Mouse (Mus musculus): ENCODE data around the gene B4galt5. TPM values are rescaled to one million over a fixed set of nuclear protein-coding genes. Genes with fewer than 3 reads are reported as not detected.
"Not testable (repeated sequence)": the region's sequence is repeated elsewhere in the genome, so short reads cannot be mapped to it uniquely, and the experiment has no call there.

B4galt5 gene
- 10.1 and 16.0 TPM in 2 replicates for polyA plus RNA-seq (2014; fragmentation: Nextera tagmentation; extraction: Ambion mirVana)

DNA sequence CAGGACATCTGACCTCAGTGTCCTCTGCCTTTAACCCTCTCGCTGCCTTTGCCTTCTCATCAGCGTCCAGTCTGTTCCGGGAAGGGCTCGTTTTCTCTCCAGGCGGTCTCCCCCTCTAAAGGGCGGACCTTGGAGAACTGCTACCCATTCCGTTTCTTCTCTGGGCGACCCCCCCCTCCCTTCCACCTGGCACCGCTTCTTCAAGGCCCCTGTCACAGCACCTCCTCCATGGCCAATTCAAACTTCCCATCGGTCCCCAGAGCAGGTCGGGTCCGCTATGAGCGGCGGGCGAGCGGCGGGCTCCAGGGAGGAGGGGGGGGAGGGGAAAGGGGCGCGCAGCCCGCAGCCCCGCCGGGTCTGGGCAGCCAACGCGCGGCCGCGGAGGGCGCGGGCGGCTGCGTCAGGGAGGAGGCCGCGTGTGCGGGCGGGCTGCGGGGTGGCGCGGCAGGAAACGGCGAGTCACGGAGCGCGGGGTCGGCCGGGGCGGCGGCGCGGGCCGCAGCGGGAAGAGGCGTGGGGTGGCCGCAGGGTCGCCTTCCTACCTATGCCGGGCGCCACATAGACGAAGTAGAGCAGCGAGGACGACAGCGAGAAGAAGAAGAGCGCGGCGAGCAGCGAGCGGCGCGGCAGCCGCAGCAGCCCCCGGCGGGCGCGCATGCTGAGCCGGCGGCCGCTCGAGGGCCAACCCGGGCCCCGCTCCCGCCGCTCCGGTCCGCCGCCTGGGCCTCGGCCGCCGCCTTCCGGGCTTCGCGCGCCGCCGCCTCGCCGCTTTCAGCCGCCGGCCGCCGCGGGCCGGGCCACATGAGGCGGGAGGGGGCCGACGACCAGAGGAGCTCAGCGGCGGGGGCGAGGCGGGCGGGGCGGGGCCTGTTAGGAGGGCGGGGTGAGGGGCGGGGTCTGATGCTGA lies at the start of gene B4galt5:
Gene B4galt5, minus strand, starts transcription at position 808 of the 907 bp plus-strand sequence.
- H3K4me2 ChIP-seq (replicated peaks; ENCODE audit: low read depth, low read length), result peak within 1 kb of the TSS; percentile 95
- no peaks in the 10 kb centered on the region for H3K27me3 ChIP-seq (ENCODE audit: control insufficient read depth, insufficient read depth, low read length)
- H3K9ac ChIP-seq (replicated peaks; ENCODE audit: low read depth, low read length), result peak within 1 kb of the TSS; percentile 78
- ATAC-seq (ENCODE audit: insufficient number of reproducible peaks, insufficient read depth, low FRiP score, low read depth), result peak; percentile 15; the same call in 1 of the 2 replicates
- H3K36me3 ChIP-seq (ENCODE audit: control insufficient read depth, insufficient read depth, low read length), result no peaks in the 10 kb centered on the region
- under 1% methylated on average over 61 of the region's 111 CpGs for WGBS
- H3K27ac ChIP-seq (ENCODE audit: low read length), result peak within 1 kb of the TSS; percentile 55
- peak within 1 kb of the TSS; percentile 76 for H3K4me3 ChIP-seq (ENCODE audit: low read depth, low read length)
- no peaks in the 10 kb centered on the region for H3K9me3 ChIP-seq (ENCODE audit: control insufficient read depth, low read depth, low read length)
- H3K4me1 ChIP-seq (ENCODE audit: control insufficient read depth, insufficient read depth, low read length), result peaks cover 13% of the 10 kb centered on the region; the same call in 1 of the 2 replicates

DNA sequence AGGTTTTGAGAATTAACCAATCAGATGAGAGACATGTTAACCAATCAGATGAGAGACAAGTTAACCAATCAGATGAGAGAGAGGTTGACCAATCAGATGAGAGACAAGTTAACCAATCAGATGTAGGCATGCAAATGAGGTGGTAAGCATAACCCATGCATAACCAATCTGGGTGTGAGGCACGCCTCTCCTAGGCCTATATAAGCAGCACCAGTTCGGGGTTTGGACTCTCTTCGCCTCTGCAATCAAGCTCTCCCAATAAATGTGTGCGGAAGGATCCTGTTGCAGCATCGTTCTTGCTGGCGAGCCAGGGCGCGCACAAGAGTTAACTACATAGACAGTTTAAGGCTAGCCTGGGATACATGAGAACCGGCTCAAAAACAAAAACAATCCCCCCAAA lies 47.4 kb upstream of the B4galt5 start:
- not testable (repeated sequence) for H3K36me3 ChIP-seq (ENCODE audit: control insufficient read depth, insufficient read depth, low read length); H3K27ac ChIP-seq (ENCODE audit: low read length); H3K4me3 ChIP-seq (ENCODE audit: low read depth, low read length); ATAC-seq (ENCODE audit: insufficient number of reproducible peaks, insufficient read depth, low FRiP score, low read depth); H3K9ac ChIP-seq (replicated peaks; ENCODE audit: low read depth, low read length); H3K4me2 ChIP-seq (replicated peaks; ENCODE audit: low read depth, low read length); H3K27me3 ChIP-seq (ENCODE audit: control insufficient read depth, insufficient read depth, low read length); H3K4me1 ChIP-seq (ENCODE audit: control insufficient read depth, insufficient read depth, low read length); H3K9me3 ChIP-seq (ENCODE audit: control insufficient read depth, low read depth, low read length)
- 94% methylated on average over 9 of the region's 9 CpGs for WGBS

- Histone ChIP-seq H3K9ac (replicated peaks; ENCODE audit: low read depth, low read length) (no peak overlapping the region), H3K27me3 (ENCODE audit: control insufficient read depth, insufficient read depth, low read length) (no peaks in the 10 kb centered on the region), H3K36me3 (ENCODE audit: control insufficient read depth, insufficient read depth, low read length) (no peaks in the 10 kb centered on the region), H3K9me3 (ENCODE audit: control insufficient read depth, low read depth, low read length) (no peaks in the 10 kb centered on the region; the same call in 1 of the 2 replicates), H3K4me1 (ENCODE audit: control insufficient read depth, insufficient read depth, low read length) (no peaks in the 10 kb centered on the region), H3K4me2 (replicated peaks; ENCODE audit: low read depth, low read length) (no peak overlapping the region), H3K4me3 (ENCODE audit: low read depth, low read length) (no peak overlapping the region), H3K27ac (ENCODE audit: low read length) (no peak overlapping the region)
- WGBS, result 73% methylated on average over 7 of the region's 7 CpGs
- ATAC-seq (ENCODE audit: insufficient number of reproducible peaks, insufficient read depth, low FRiP score, low read depth), result no peak
These were observed 45.4 kb upstream of the B4galt5 start for GRCm38 (mm10) chr2:167394426-167394825.

DNA sequence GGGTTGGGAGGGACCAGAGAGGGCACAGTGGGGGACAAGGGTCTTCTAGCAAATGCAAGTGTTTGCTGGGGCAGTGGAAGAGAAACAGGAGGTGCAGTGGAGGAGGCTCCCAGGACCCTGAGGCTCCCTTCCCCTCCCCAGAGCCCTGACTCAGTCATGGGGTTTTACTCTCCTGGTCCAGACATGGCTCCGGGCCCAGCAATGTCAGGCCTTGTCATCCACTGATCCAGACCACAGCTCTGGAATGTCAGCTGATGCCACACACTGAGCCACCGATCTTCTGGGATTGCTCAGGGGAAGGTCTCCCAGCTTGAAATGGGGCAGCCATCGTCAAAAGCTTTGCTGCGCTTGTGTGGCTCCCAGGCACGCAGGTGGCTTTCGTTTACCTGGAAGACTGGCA lies 38.0 kb upstream of the B4galt5 start:
- Histone ChIP-seq H3K4me1 (ENCODE audit: control insufficient read depth, insufficient read depth, low read length) (no peaks in the 10 kb centered on the region), H3K4me3 (ENCODE audit: low read depth, low read length) (no peak overlapping the region), H3K27ac (ENCODE audit: low read length) (no peak overlapping the region), H3K4me2 (replicated peaks; ENCODE audit: low read depth, low read length) (no peak overlapping the region), H3K27me3 (ENCODE audit: control insufficient read depth, insufficient read depth, low read length) (no peaks in the 10 kb centered on the region), H3K9ac (replicated peaks; ENCODE audit: low read depth, low read length) (no peak overlapping the region), H3K9me3 (ENCODE audit: control insufficient read depth, low read depth, low read length) (no peaks in the 10 kb centered on the region; the same call in 1 of the 2 replicates), H3K36me3 (ENCODE audit: control insufficient read depth, insufficient read depth, low read length) (no peaks in the 10 kb centered on the region)
- ATAC-seq (ENCODE audit: insufficient number of reproducible peaks, insufficient read depth, low FRiP score, low read depth), result no peak
- WGBS, result 80% methylated on average over 6 of the region's 6 CpGs

GRCm38 (mm10) chr2:167386456-167386855 lies 37.5 kb upstream of the B4galt5 start:
- Histone ChIP-seq H3K27ac (ENCODE audit: low read length) (no peak overlapping the region), H3K4me1 (ENCODE audit: control insufficient read depth, insufficient read depth, low read length) (no peaks in the 10 kb centered on the region), H3K27me3 (ENCODE audit: control insufficient read depth, insufficient read depth, low read length) (no peaks in the 10 kb centered on the region), H3K36me3 (ENCODE audit: control insufficient read depth, insufficient read depth, low read length) (no peaks in the 10 kb centered on the region), H3K4me3 (ENCODE audit: low read depth, low read length) (no peak overlapping the region), H3K9me3 (ENCODE audit: control insufficient read depth, low read depth, low read length) (no peaks in the 10 kb centered on the region; the same call in 1 of the 2 replicates), H3K4me2 (replicated peaks; ENCODE audit: low read depth, low read length) (no peak overlapping the region), H3K9ac (replicated peaks; ENCODE audit: low read depth, low read length) (no peak overlapping the region)
- ATAC-seq (ENCODE audit: insufficient number of reproducible peaks, insufficient read depth, low FRiP score, low read depth), result no peak
- WGBS, result 86% methylated on average over 4 of the region's 4 CpGs

DNA sequence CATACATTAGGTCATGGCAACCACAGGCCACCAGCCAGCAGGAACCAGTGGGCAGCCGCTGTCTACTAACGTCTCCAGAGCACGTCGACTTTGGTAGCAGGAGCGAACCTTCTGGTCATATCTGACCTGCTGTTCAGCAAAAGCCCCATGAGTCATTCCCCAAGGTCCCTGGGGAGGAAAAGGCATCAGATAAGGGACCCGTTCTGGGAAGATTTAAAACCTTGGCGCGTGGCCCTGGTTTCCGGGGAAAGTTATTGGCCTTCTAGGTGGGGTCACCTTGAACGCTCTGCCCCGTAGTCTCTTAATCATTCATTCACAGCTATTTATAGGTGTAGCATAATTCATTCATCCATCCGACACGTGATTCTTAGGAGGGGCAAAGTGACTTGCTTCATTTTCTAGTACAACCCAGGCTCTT lies 34.7 kb upstream of the B4galt5 start:
- Histone ChIP-seq H3K4me3 (ENCODE audit: low read depth, low read length) (no peak overlapping the region), H3K9ac (replicated peaks; ENCODE audit: low read depth, low read length) (no peak overlapping the region), H3K27me3 (ENCODE audit: control insufficient read depth, insufficient read depth, low read length) (no peaks in the 10 kb centered on the region), H3K4me1 (ENCODE audit: control insufficient read depth, insufficient read depth, low read length) (peaks cover 4% of the 10 kb centered on the region; the same call in 1 of the 2 replicates), H3K4me2 (replicated peaks; ENCODE audit: low read depth, low read length) (no peak overlapping the region), H3K9me3 (ENCODE audit: control insufficient read depth, low read depth, low read length) (no peaks in the 10 kb centered on the region), H3K27ac (ENCODE audit: low read length) (no peak overlapping the region), H3K36me3 (ENCODE audit: control insufficient read depth, insufficient read depth, low read length) (no peaks in the 10 kb centered on the region)
- 62% methylated on average over 13 of the region's 13 CpGs for WGBS
- peak; percentile 28; the same call in 1 of the 2 replicates for ATAC-seq (ENCODE audit: insufficient number of reproducible peaks, insufficient read depth, low FRiP score, low read depth)

GRCm38 (mm10) chr2:167382389-167382788 lies 33.4 kb upstream of the B4galt5 start:
- no peak for ATAC-seq (ENCODE audit: insufficient number of reproducible peaks, insufficient read depth, low FRiP score, low read depth)
- H3K9me3 ChIP-seq (ENCODE audit: control insufficient read depth, low read depth, low read length), result no peaks in the 10 kb centered on the region
- 90% methylated on average over 7 of the region's 7 CpGs for WGBS
- no peaks in the 10 kb centered on the region for H3K27me3 ChIP-seq (ENCODE audit: control insufficient read depth, insufficient read depth, low read length)
- no peak overlapping the region for H3K9ac ChIP-seq (replicated peaks; ENCODE audit: low read depth, low read length)
- H3K27ac ChIP-seq (ENCODE audit: low read length), result no peak overlapping the region
- H3K4me2 ChIP-seq (replicated peaks; ENCODE audit: low read depth, low read length), result no peak overlapping the region
- peaks cover 12% of the 10 kb centered on the region; the same call in 1 of the 2 replicates for H3K4me1 ChIP-seq (ENCODE audit: control insufficient read depth, insufficient read depth, low read length)
- H3K36me3 ChIP-seq (ENCODE audit: control insufficient read depth, insufficient read depth, low read length), result no peaks in the 10 kb centered on the region
- H3K4me3 ChIP-seq (ENCODE audit: low read depth, low read length), result no peak overlapping the region

DNA sequence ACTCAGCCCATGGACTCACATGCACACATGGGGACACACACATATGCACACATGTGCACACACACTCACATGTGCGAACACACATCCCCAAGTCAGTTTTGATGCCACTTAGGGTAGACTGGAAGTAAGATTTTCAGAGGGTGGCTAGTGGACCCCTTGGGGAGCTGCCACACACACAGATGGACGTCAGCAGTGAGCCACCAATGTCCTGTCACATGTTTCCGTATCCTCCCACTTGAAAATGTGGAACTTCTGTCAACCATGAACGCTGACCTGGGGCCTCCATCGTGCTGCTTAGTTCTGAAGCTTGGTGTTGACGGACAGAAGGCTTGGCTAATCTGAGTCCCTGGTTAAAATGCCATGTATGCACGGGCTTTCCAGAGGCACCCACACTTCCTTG lies 32.6 kb upstream of the B4galt5 start:
- ATAC-seq (ENCODE audit: insufficient number of reproducible peaks, insufficient read depth, low FRiP score, low read depth), result no peak
- Histone ChIP-seq H3K27ac (ENCODE audit: low read length) (no peak overlapping the region), H3K27me3 (ENCODE audit: control insufficient read depth, insufficient read depth, low read length) (no peaks in the 10 kb centered on the region), H3K36me3 (ENCODE audit: control insufficient read depth, insufficient read depth, low read length) (no peaks in the 10 kb centered on the region), H3K4me2 (replicated peaks; ENCODE audit: low read depth, low read length) (no peak overlapping the region), H3K4me3 (ENCODE audit: low read depth, low read length) (no peak overlapping the region), H3K9me3 (ENCODE audit: control insufficient read depth, low read depth, low read length) (no peaks in the 10 kb centered on the region), H3K4me1 (ENCODE audit: control insufficient read depth, insufficient read depth, low read length) (peaks cover 12% of the 10 kb centered on the region; the same call in 1 of the 2 replicates), H3K9ac (replicated peaks; ENCODE audit: low read depth, low read length) (no peak overlapping the region)
- WGBS, result 78% methylated on average over 7 of the region's 7 CpGs
